Mouse (Mus musculus) layer of hippocampus, adult 9-11 months (tissue): ENCODE results near the gene Olfr97.
"Not testable (repeated sequence)": the region's sequence is repeated elsewhere in the genome, so short reads cannot be mapped to it uniquely, and the experiment has no call there.

ENCODE experiments used
- DNase-seq: peaks from one replicate; pipeline ENCODE4 v3.0.0; 2022

Gene Olfr97

GRCm38 (mm10) chr17:37237230-37237629, at the start of gene Olfr97:
Olfr97 (minus strand) TSS chr17:37237330.
- DNase-seq: not testable (repeated sequence)

DNA sequence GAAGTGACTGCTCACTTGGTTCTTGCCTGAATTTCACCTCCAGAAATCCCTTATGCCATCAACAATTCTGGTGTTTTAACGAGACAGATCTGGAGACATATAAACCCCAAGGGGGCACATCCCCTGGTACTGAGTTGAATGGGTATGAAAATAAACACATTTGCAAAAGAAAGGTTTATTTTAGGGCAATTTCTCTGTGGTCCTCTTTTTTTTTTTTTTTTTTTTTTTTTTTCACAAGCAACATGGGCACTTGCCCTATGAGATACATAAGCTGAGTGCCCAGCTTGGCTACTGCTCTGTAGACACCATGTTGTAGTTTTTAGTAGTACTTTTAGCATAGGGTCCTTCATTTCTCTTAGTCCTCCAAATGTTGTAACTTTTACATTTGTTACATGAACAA, 46.2 kb upstream of the Olfr97 start, which contains the start of gene Olfr99:
Gene Olfr99, minus strand, starts transcription at position 101 of the 400 bp plus-strand sequence.
- DNase-seq: no peak

DNA sequence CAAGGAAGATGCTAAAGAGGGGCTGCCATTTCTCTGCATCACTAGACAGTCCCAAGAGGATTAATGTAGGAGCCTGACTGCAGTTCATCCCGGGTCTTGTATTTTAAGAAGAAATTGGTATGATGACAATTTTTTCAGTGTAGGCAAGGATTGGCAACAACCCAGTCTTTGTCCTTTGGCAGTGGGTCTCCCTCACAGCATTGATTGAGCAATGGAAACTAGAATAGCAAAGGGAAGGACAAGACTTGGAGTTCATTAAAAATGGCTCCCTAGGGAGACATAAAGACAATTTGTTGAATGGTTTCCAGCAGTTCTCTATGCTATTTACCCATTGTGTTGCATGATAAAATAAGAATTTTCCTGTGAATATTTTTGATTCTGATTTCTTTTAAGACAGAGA, 43.2 kb upstream of the Olfr97 start:
- DNase-seq: no peak

- no peak for DNase-seq
These were observed 39.4 kb upstream of the Olfr97 start for GRCm38 (mm10) chr17:37276573-37276972.

- DNase-seq: no peak
These were observed 38.6 kb upstream of the Olfr97 start for GRCm38 (mm10) chr17:37275626-37276248.

DNA sequence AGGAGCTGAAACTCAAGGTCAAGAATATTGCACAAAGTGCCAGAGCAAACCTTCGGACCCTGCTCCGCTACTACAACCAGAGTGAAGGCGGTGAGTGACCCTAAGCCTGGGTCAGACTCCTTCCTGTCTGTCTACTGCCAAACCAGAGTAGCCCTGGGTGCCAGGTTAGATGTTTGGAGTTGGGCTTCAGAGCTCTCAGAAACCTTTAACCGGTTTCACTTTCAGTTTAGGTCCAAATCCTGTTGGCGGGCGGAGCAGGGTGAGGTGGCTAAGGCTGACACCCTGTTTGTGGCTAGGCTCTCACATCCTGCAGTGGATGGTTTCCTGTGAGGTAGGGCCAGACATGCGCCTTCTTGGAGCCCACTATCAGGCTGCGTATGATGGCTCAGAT, 33.6 kb upstream of the Olfr97 start:
- DNase-seq: peak; percentile 20

- DNase-seq: peak; percentile 91
These were observed 33.0 kb upstream of the Olfr97 start, which contains the start of gene H2-M3 for GRCm38 (mm10) chr17:37270058-37270701. H2-M3 (plus strand) TSS chr17:37270220.

DNA sequence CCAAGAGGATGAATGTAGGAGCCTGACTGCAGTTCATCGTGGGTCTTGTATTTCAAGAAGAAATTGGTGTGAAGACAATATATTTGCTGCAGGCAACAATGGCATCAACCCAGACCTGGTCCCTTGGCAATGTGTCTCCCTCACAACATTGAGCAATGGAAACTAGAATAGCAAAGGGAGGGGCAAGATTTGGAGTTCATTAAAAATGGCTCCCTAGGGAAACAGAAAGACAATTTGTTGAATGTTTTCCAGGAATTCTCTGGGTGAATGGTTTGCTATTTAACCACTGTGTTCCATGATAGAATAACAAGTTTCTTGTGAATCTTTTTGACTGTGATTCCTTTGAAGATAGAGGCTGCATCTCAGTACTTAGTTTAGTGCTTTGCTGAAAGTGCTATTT, 26.5 kb upstream of the Olfr97 start, which contains the start of gene Olfr98:
Gene Olfr98, minus strand, starts transcription at position 124 of the 400 bp plus-strand sequence.
- DNase-seq: no peak

- DNase-seq: peak; percentile 4
These were observed 13.4 kb upstream of the Olfr97 start for GRCm38 (mm10) chr17:37250544-37250943.

- no peak for DNase-seq
These were observed 12.3 kb upstream of the Olfr97 start for GRCm38 (mm10) chr17:37249460-37249859.

DNA sequence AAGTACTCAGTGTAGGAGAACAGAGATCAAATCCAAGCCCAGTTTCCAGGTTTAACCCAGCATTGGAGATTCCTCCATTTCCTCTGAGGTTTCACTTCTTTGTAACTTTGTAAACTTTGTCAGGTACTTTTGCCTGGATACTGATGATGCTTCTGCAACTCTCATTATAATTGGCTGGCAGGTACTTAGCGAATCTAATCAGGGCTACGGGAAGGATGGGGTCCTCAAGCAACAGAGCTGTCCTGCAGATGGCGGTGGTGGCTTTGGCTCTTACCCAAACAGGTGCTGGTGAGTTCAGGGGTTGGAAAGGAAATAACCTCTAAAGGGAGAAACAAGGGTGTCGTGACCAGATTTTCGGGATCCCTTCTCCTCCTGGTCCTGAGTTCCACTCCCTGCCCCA, 9.6 kb upstream of the Olfr97 start:
- peak; percentile 48 for DNase-seq

DNA sequence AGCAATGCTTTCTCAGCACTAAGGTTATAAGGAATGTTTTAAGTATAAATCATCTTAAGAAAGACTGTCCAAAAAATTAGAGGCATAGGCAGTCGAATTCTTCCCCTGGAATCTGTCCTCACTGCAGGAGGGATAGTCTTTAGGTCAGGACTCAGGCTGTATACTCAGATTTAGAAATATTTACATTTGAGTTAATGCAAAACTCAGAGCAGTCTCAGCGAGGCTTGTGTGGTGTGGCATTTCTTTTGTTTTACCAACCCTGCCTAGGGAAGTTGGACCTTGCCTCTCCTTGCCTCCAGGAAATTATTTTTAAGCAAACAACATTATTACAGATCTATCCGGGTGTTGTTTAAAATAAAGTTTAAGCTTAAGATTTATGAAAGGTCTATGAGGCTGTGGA, 5.1 kb upstream of the Olfr97 start:
- no peak for DNase-seq

GRCm38 (mm10) chr17:37221879-37222278, 15.3 kb downstream of the Olfr97 start:
- DNase-seq: no peak

DNA sequence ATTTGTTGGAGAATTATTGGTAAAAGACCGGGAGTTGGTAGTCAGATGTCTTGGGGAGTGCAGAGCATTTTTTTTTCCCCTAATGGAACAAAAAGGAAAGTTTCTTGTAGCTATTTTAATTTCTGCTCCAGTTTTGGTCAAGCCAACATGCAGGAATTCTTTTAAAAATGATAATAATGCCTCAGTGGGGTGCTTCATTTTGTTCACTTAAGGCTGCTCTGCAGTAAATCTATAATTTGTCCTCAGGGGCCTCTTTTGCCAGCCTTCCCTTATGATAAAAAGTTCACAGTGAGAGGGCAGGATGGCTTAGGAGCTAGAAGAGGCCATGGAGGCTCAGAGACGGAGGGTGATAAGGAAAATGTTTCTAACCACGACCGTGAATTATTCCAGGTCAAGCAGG, 17.3 kb downstream of the Olfr97 start, which contains the start of gene Olfr96:
Gene Olfr96, plus strand, starts transcription at position 301 of the 400 bp plus-strand sequence.
- DNase-seq: no peak

DNA sequence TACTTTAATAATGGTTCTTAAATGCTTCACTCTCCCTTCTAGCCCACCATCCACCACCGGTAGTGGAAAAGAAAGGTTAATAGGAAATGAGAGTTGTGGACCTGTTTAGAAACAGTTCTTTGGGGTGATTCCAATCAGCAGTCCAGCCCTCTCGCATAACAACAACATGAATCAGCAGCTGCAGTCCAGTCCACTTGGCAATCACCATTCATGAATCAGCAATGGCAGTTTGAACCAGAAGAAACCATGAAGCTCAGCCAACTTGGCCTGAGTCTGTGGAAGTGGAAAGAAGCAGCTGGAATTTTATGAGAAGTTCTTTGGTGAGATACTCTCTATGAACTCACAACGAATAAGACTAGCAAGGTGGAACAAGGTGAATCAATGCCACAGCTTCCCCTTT, 18.6 kb downstream of the Olfr97 start:
- DNase-seq: no peak

GRCm38 (mm10) chr17:37213018-37213417, 24.1 kb downstream of the Olfr97 start, which contains the start of gene Olfr95:
Olfr95 (minus strand) TSS chr17:37213118.
- no peak for DNase-seq

DNA sequence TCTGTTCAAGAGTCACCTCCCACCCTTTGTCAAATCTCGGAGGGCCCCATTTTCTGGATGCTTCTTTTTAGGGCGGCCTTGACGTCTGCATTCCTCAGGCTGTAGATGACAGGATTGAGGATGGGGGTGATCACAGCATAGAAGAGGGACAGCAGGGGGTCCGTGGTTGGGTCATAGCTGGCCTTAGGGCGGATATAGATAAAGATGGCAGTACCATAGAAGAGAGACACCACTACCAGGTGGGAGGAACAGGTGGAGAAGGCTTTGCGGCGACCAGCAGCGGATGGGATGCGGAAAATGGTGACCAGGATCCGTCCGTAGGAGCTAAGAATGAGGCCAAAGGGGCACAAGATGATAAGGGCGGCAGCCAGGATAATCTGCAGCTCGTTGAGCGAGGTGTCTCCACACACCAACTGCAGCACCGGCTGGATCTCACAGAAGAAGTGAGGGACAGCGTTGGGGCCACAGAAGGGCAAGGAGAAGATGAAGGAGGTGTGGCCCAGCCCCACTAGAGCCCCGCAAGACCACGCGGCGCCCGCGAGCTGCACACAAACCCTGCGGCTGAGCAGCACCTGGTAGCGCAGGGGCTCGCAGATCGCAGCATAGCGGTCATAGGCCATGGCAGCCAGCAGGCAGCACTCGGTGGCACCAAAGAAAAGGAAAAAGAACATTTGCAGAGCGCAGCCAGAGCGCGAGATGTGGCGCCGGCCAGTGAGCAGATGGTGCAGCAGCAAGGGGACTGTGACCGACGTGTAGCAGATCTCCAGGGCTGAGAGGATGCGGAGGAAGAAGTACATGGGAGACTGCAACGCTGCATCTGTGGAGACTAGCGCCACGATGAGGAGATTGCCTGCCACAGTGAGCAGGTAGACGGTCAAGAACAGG, 26.0 kb downstream of the Olfr97 start:
- no peak for DNase-seq

GRCm38 (mm10) chr17:37203917-37204236, 33.3 kb downstream of the Olfr97 start:
- DNase-seq: no peak

DNA sequence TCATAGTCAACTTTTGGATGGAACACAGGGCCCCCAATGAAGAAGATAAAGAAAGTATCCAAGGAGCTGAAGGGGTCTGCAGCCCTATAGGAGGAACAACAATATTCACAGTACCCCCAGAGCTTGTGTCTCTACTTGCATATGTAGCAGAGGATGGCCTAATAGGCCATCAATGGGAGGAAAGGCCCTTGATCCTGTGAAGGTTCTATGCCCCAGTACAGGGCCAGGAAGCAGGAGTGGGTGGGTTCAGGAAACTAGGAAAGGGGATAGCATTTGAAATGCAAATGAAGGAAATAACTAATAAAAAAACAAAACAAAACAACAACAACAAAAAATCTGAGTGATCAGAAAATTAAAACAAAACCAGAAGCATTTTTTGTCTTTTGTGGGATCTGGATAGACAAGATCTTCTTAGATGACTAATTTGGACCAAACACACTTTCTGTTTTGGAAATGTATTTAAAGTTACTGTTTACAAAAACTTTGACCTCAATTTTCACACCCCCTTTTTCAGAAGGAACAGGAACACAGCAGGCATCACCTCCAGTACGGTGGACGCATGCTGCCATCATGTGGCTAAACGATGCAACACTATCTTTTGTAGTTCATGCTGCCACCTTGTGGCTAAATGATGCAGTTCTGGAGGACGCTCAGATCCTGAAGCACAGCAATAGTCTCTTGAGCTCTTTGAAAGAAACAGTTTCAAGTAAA, 33.8 kb downstream of the Olfr97 start:
- DNase-seq: peak; percentile 64

DNA sequence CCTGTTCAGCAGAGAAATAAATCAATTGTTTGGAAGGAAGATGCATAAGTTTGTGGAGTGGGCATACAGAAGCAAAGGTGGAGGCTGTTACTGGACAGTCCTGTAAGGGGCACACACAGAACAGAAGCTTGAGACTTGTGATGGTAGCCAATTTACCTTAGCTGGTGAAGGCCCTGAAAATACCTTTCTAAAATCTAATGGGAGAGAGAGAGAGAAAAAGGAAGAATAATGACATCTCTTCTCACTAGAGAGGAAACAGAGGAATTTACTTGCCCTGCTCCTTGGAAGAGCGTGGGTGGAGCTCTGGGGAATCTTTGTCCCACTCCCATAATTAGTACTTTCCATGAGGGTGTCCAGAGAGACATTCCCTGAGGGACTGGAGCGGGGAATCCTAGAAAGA, 36.2 kb downstream of the Olfr97 start, which contains the start of gene Olfr94:
Gene Olfr94, minus strand, starts transcription at position 101 of the 400 bp plus-strand sequence.
- no peak for DNase-seq

- no peak for DNase-seq
These were observed 40.0 kb downstream of the Olfr97 start for GRCm38 (mm10) chr17:37196845-37197724.

DNA sequence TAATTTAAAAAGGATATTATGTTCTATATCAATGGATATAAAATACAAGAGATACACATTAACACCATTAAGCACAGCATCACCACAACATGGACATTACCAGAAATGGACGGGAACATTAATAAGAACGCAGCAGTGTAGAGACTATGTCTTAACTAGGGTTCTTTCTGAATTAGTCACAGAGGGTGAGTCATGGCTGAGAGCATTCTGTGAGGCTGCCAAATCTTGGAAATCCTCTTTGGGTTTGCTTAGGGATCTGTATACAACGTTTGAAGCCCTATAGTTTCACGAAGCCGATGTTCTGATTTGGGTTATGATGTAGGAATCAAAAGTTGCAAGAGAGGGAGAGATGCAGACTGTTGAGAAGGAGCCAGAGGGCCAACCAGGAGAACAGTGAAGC, 42.3 kb downstream of the Olfr97 start:
- no peak for DNase-seq
